Mouse (Mus musculus) small intestine, adult 2 months (tissue): ENCODE results near the gene Hydin. TPM values are rescaled to one million over a fixed set of nuclear protein-coding genes. Genes with fewer than 3 reads are reported as not detected.

Source experiments
- H3K27ac ChIP-seq: fragments of 200-500 bp; 2 replicates; pipeline ENCODE4 v1.5.1; 2012; ENCODE audit warnings: low read depth, low read length, control low read depth, inconsistent platforms; ENCODE audit not compliant: insufficient read depth
- H3K27me3 ChIP-seq: fragments of 200-500 bp; 2 replicates; pipeline ENCODE4 v1.6.1; 2012; ENCODE audit warnings: mild to moderate bottlenecking, moderate library complexity, low read length, inconsistent platforms; ENCODE audit not compliant: control insufficient read depth, insufficient read depth
- H3K36me3 ChIP-seq: fragments of 200-500 bp; 2 replicates; pipeline ENCODE4 v1.6.1; 2012; ENCODE audit warnings: mild to moderate bottlenecking, low read length, control low read depth, inconsistent platforms; ENCODE audit not compliant: control insufficient read depth, insufficient read depth
- H3K4me1 ChIP-seq: fragments of 200-500 bp; 2 replicates; pipeline ENCODE4 v1.6.1; 2012; ENCODE audit warnings: low read length, inconsistent platforms, mixed read lengths; ENCODE audit not compliant: control insufficient read depth, insufficient read depth, insufficient read length
- H3K4me3 ChIP-seq: fragments of 200-500 bp; 2 replicates; pipeline ENCODE4 v1.5.1; 2012; ENCODE audit warnings: low read depth, mild to moderate bottlenecking, control low read depth, inconsistent platforms, low read length, moderate library complexity
- CTCF ChIP-seq: fragments of 200-500 bp; IDR thresholded peaks from 2 replicates; pipeline ENCODE4 v1.5.1; 2012; ENCODE audit warnings: low read depth, mild to moderate bottlenecking, control low read depth, inconsistent platforms, low read length, moderate library complexity, mixed read lengths; ENCODE audit not compliant: insufficient replicate concordance, insufficient read length; ENCODE audit errors: extremely low read depth
- POLR2A ChIP-seq: fragments of 200-500 bp; IDR thresholded peaks from 2 replicates; pipeline ENCODE4 v1.6.1; 2012; ENCODE audit warnings: low read depth, mild to moderate bottlenecking, control low read depth, inconsistent platforms, low read length, moderate library complexity
- WGBS: fragments of 180-500 bp; shearing (Covaris S2); methylation state at CpG from one replicate; pipeline ENCODE4 v1.1.7; 2018; 5-methylcytosine and 5-hydroxymethylcytosine counted together
- polyA plus RNA-seq: library from polyadenylated mRNA; depleted of rRNA; stranded (reverse); fragments of >200 nt; gene quantifications from 2 replicates; pipeline ENCODE4 v1.2.3, GENCODE M21; 2012

The Hydin gene
- polyA plus RNA-seq, 1 experiment, result not detected

GRCm38 (mm10) chr8:110592641-110593040 lies 325.9 kb downstream of the Hydin start:
- WGBS, result 75% methylated on average over 9 of the region's 9 CpGs
- H3K27ac ChIP-seq, result no peak overlapping the region
- H3K4me3 ChIP-seq, result no peak overlapping the region
- no peaks in the 10 kb centered on the region for H3K27me3 ChIP-seq
- H3K36me3 ChIP-seq, result no peaks in the 10 kb centered on the region
- H3K4me1 ChIP-seq, result no peaks in the 10 kb centered on the region
- TF ChIP-seq POLR2A (no peak), CTCF (no peak)

- TF ChIP-seq CTCF (no peak), POLR2A (no peak)
- H3K36me3 ChIP-seq, result no peaks in the 10 kb centered on the region
- H3K27me3 ChIP-seq, result no peaks in the 10 kb centered on the region
- H3K27ac ChIP-seq, result no peak overlapping the region
- no peak overlapping the region for H3K4me3 ChIP-seq
- WGBS, result 70% methylated on average over 6 of the region's 6 CpGs
- no peaks in the 10 kb centered on the region for H3K4me1 ChIP-seq
Measured at GRCm38 (mm10) chr8:110594164-110594563, 327.4 kb downstream of the Hydin start.

DNA sequence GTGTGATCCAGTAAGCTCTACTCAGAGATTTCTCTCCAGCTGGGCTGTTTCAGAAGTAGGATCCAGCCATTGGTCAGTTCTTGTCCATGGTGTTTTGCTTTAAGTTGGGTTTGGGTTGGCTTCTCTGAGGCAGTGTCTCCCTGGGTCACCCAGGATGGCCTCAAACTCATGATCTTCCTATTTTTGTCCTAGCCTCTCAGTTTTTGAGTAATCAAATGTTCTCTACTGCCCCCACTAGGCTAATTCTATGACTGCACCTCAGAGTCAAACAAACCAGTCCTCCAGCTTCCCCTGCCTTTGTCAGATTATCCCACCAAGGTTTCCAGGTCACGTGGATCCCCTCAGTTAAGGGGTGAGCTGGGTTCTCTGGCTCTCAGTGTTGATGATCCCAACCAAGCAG lies 337.8 kb downstream of the Hydin start:
- Histone ChIP-seq H3K27ac (no peak overlapping the region), H3K4me3 (no peak overlapping the region), H3K4me1 (no peaks in the 10 kb centered on the region), H3K36me3 (no peaks in the 10 kb centered on the region), H3K27me3 (no peaks in the 10 kb centered on the region)
- TF ChIP-seq CTCF, result peak; percentile 26; the same call in 1 of the 2 replicates
- TF ChIP-seq POLR2A, result no peak
- 2% methylated on average over 1 of the region's 1 CpGs for WGBS

DNA sequence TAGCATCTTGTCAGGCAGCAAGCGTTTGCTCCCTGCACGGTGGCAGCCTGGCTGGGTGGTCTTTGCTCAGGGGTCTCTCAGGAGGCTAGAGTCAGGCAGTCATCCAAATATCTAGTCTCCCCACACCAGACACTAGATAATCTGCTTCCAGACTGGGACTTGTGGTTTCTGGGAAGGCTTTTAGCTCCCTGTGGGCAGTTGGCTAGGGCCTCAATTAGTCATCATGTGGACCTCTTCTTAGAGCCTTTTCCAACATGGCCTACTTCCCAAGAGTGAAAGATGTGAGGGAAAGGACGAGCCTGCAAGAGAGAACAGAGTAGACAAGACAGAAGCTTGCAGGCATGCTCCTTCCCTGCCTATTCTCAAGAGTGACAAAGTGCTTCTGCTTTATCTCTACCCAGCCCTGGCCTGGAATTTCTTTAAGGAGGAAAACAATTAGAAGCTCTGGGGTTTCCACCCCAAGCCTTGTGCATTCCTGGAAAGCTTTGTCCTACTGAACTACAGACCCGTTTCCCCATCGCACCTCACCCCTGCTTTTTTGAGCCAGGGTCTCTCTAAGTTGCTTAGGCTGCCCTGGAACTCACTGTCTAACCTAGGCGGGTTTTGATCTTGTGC lies 338.7 kb downstream of the Hydin start:
- WGBS, result 54% methylated on average over 6 of the region's 6 CpGs

GRCm38 (mm10) chr8:110615730-110616129 lies 349.0 kb downstream of the Hydin start:
- Histone ChIP-seq H3K36me3 (no peaks in the 10 kb centered on the region), H3K4me3 (no peak overlapping the region), H3K4me1 (peaks cover 13% of the 10 kb centered on the region; the same call in 1 of the 2 replicates), H3K27ac (no peak overlapping the region), H3K27me3 (no peaks in the 10 kb centered on the region)
- 51% methylated on average over 3 of the region's 3 CpGs for WGBS
- TF ChIP-seq CTCF, result no peak
- TF ChIP-seq POLR2A, result no peak

More for the DNA sequence above, 338.7 kb downstream of the Hydin start:
- Histone ChIP-seq H3K4me3 (no peak overlapping the region), H3K27me3 (no peaks in the 10 kb centered on the region), H3K4me1 (no peaks in the 10 kb centered on the region), H3K27ac (no peak overlapping the region), H3K36me3 (no peaks in the 10 kb centered on the region)
- no peak for TF ChIP-seq CTCF
- TF ChIP-seq POLR2A, result no peak

DNA sequence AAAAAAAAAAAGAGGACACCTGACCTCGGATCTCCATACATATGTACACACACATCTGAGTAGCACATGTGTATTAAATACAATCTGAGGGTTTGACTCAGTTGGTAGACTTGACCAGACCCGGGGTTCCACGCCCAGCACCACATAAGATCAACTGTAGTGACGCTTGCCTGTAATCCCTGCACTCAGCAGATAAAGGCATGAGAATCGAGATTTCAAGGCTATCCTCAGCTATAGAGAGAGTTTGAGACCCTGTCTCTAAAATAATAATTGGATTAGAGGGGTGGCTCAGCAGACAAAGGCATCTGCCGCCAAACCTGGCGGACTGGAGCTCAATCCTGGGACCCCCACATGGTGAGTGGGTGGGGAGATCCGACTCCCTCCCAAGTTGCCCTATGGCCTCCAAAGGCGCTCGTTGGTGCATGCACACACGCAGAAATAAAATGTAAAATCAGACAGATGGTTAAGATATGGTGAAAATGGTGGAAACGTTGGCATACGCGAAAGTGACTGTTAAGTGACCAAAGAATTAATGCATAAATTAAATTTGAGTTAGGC lies 351.1 kb downstream of the Hydin start:
- H3K4me1 ChIP-seq, result peaks cover 13% of the 10 kb centered on the region; the same call in 1 of the 2 replicates
- no peak for TF ChIP-seq CTCF
- TF ChIP-seq POLR2A, result no peak
- no peaks in the 10 kb centered on the region for H3K27me3 ChIP-seq
- no peaks in the 10 kb centered on the region for H3K36me3 ChIP-seq
- no peak overlapping the region for H3K27ac ChIP-seq
- 18% methylated on average over 14 of the region's 14 CpGs for WGBS
- H3K4me3 ChIP-seq, result peak overlapping the region; percentile 93

DNA sequence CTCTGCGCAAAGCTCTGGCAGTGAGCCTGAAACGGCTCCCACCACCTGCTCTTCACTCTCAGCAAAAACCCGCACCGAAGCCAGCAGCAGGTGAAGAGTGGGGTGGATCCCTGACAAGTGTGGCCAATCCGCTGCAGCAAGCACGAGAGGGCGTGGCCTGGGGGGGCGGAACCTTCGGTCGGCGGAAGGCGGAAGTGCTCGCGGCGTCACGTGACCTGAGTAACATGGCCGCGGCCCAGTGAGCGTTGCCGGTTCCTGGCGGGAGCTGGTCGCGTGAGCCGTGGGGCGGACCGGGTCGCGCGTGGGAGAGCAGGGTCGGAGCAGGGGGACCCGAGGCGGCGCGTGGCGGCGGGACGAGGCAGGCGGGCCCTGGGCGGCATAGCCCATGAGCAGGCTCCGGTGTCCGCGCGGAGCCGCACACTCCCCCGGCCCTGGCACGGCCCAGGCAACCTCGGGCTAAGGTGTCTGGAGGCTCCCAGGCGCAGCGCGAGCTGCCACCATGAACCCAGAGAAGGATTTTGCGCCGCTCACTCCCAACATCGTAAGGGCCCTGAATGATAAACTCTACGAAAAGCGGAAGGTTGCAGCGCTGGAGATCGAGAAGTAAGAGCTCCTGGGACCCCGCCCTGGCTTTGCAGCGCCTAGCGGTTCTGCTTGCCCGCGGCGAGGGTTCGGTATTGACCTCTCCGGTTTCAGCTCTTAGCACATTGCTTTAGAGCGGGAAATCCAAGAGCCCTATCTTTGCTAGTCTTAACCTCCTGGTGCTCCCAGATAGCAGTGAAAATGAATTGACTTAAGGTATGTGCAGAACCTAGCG lies 351.8 kb downstream of the Hydin start, which contains the start of gene Vac14:
Gene Vac14, plus strand, starts transcription at position 195 of the 817 bp plus-strand sequence.
- H3K27ac ChIP-seq, result no peak within 1 kb of the TSS
- no peak; the same call in 1 of the 2 replicates for TF ChIP-seq POLR2A
- no peak for TF ChIP-seq CTCF
- under 1% methylated on average over 67 of the region's 67 CpGs for WGBS
- no peaks in the 10 kb centered on the region for H3K27me3 ChIP-seq
- peaks cover 13% of the 10 kb centered on the region; the same call in 1 of the 2 replicates for H3K4me1 ChIP-seq
- peak within 1 kb of the TSS; percentile 93 for H3K4me3 ChIP-seq
- no peaks in the 10 kb centered on the region for H3K36me3 ChIP-seq
